In the genomic region with DNA sequence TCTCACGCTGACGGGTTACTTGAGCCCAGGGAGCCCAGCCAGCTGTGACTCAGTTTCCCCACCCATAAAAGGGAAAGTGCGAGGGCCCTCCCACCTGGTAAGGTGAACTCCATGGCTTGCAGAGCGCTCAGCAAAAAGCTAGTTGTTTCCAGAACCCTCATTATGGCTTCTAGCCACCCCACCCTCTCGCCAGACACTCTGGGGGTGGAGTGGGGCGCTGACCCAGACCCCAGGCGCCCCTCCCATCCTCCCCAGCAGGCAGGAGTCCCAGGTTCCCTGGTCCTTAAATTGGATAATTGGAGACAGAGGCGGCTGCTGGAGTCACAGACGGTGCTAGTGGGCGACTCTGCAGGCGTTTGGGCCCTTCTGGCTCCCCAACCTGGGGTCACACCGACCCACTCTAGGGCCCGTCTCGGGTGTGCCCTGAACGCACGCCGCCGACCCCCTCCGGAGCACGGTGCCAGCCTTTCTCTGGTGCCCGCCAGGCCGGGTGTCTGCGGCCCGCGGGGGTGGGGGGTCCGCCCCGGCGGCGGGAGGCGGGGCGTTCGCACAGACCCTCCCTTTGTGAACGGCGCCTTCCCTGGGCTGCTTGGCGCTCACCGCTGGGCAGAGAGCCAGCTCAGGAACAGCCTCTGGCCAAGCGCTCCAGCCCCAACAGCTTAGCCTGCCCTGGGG, we compare ENCODE assay signal across 7 mouse cellular contexts. TPM values are rescaled to one million over a fixed set of nuclear protein-coding genes. Genes with fewer than 3 reads are reported as not detected.
DNase-seq lines count a peak whose midpoint lies in the region; ATAC-seq and TF ChIP-seq lines count a peak whose summit lies in the region.

No protein-coding gene starts in this region.

- peak; percentile 15; the same call in 1 of the 2 replicates for ATAC-seq in limb, embryonic 11.5 days (ENCODE audit: insufficient number of reproducible peaks, low FRiP score, low TSS enrichment, low read depth)
- ATAC-seq in midbrain, embryonic 13.5 days, result peak; percentile 58

- peak overlapping the region; percentile 18 for H3K4me3 ChIP-seq in ES-Bruce4 (ENCODE audit: low read depth, low read length)
- peak overlapping the region; percentile 50 for H3K4me3 ChIP-seq in hindbrain, embryonic 10.5 days
- peak overlapping the region; percentile 28 for H3K4me3 ChIP-seq in limb, embryonic 11.5 days (ENCODE audit: low read depth, low read length)
- peak overlapping the region; percentile 23 for H3K4me3 ChIP-seq in midbrain, embryonic 13.5 days (replicated peaks)

- H3K9ac ChIP-seq in ES-Bruce4 (ENCODE audit: low read depth, poor library complexity, severe bottlenecking), result no peak overlapping the region
- H3K9ac ChIP-seq in limb, embryonic 11.5 days (ENCODE audit: low read length), result peak overlapping the region; percentile 53
- H3K9ac ChIP-seq in midbrain, embryonic 13.5 days (replicated peaks), result peak overlapping the region; percentile 32; the same call in 1 of the 2 replicates

- no peaks in the 10 kb centered on the region for H3K27me3 ChIP-seq in ES-Bruce4 (ENCODE audit: control insufficient read depth, insufficient read depth, low read length, poor library complexity, severe bottlenecking)
- H3K27me3 ChIP-seq in hindbrain, embryonic 10.5 days (ENCODE audit: insufficient read depth, poor library complexity, severe bottlenecking), result peaks cover 98% of the 10 kb centered on the region
- peaks cover 33% of the 10 kb centered on the region for H3K27me3 ChIP-seq in limb, embryonic 11.5 days (ENCODE audit: control insufficient read depth, insufficient read depth, low read length)
- H3K27me3 ChIP-seq in midbrain, embryonic 13.5 days, result peaks cover 94% of the 10 kb centered on the region

- TF ChIP-seq CTCF in ES-Bruce4 (IDR thresholded peaks at IDR 0.05; ENCODE audit: low read depth, low read length), result no peak

- no peak for TF ChIP-seq POLR2A in ES-Bruce4 (IDR thresholded peaks at IDR 0.05; ENCODE audit: insufficient read depth, low read length)

- WGBS in hindbrain, embryonic 10.5 days, result 3% methylated on average over 37 of the region's 37 CpGs
- 1% methylated on average over 37 of the region's 37 CpGs for WGBS in limb, embryonic 11.5 days
- 2% methylated on average over 37 of the region's 37 CpGs for WGBS in midbrain, embryonic 13.5 days

- TF ChIP-seq EP300 in ES-Bruce4 (IDR thresholded peaks at IDR 0.05; ENCODE audit: insufficient read depth, low read depth, low read length), result no peak

- no peaks in the 10 kb centered on the region for H3K9me3 ChIP-seq in ES-Bruce4 (replicated peaks; ENCODE audit: control insufficient read depth, insufficient read depth, low read length, poor library complexity, severe bottlenecking)
- H3K9me3 ChIP-seq in hindbrain, embryonic 10.5 days, result no peaks in the 10 kb centered on the region
- no peaks in the 10 kb centered on the region for H3K9me3 ChIP-seq in limb, embryonic 11.5 days (ENCODE audit: control insufficient read depth, low read length)
- H3K9me3 ChIP-seq in midbrain, embryonic 13.5 days, result no peaks in the 10 kb centered on the region

- no peak overlapping the region for H3K27ac ChIP-seq in ES-Bruce4 (ENCODE audit: insufficient read depth, low read length)
- H3K27ac ChIP-seq in hindbrain, embryonic 10.5 days, result peak overlapping the region; percentile 81
- H3K27ac ChIP-seq in limb, embryonic 11.5 days (replicated peaks; ENCODE audit: low read depth, low read length), result peak overlapping the region; percentile 79
- peak overlapping the region; percentile 56; the same call in 1 of the 2 replicates for H3K27ac ChIP-seq in midbrain, embryonic 13.5 days

- peak overlapping the region; percentile 62 for H3K4me2 ChIP-seq in limb, embryonic 11.5 days (ENCODE audit: low read depth, severe bottlenecking)
- H3K4me2 ChIP-seq in midbrain, embryonic 13.5 days (replicated peaks), result peak overlapping the region; percentile 48

- H3K36me3 ChIP-seq in ES-Bruce4 (ENCODE audit: control insufficient read depth, insufficient read depth, low read length, poor library complexity, severe bottlenecking), result peaks cover 5% of the 10 kb centered on the region
- no peaks in the 10 kb centered on the region for H3K36me3 ChIP-seq in hindbrain, embryonic 10.5 days
- H3K36me3 ChIP-seq in limb, embryonic 11.5 days (ENCODE audit: control insufficient read depth, insufficient read depth, low read length), result no peaks in the 10 kb centered on the region
- no peaks in the 10 kb centered on the region for H3K36me3 ChIP-seq in midbrain, embryonic 13.5 days

- peaks cover 23% of the 10 kb centered on the region for H3K4me1 ChIP-seq in ES-Bruce4 (ENCODE audit: control insufficient read depth, insufficient read depth, low read length)
- H3K4me1 ChIP-seq in hindbrain, embryonic 10.5 days (replicated peaks), result peaks cover 97% of the 10 kb centered on the region
- H3K4me1 ChIP-seq in limb, embryonic 11.5 days (ENCODE audit: control insufficient read depth, insufficient read depth, low read length), result peaks cover 85% of the 10 kb centered on the region
- H3K4me1 ChIP-seq in midbrain, embryonic 13.5 days (replicated peaks), result peaks cover 78% of the 10 kb centered on the region

- DNase-seq in 3T3-L1 (ENCODE audit: low read depth, low spot score), result peak; percentile 60
- peak; percentile 85 for DNase-seq in fibroblast of lung, adult 2 months (ENCODE audit: low read depth)
- DNase-seq in hindbrain, embryonic 10.5 days (ENCODE audit: low spot score), result peak; percentile 61
- DNase-seq in limb, embryonic 11.5 days (ENCODE audit: low spot score), result peak; percentile 82
- no peak for DNase-seq in spleen, postnatal 14 days (ENCODE audit: low spot score in 2 of 2)

RNA-seq across cellular contexts. Expression of a gene that starts 6.4 kb away (rescaled TPM):
- 80.7 and 86.3 TPM in 2 replicates for polyA plus RNA-seq in ES-Bruce4 (2011; ENCODE audit: insufficient read depth, insufficient read length, low read depth, missing spikeins)
- polyA plus RNA-seq in hindbrain, embryonic 10.5 days (2016; fragmentation: Nextera tagmentation; extraction: Ambion mirVana), result 9.8 and 11.8 TPM in 2 replicates
- polyA plus RNA-seq in limb, embryonic 11.5 days (2014; fragmentation: Nextera tagmentation; extraction: Ambion mirVana), result 10.9 and 12.3 TPM in 2 replicates
- polyA plus RNA-seq in midbrain, embryonic 13.5 days (2015; fragmentation: Nextera tagmentation; extraction: Ambion mirVana), result 4.0 and 4.9 TPM in 2 replicates

RNA-seq across cellular contexts. Expression of a gene that starts 18.2 kb away (rescaled TPM):
- 25.9 and 28.2 TPM in 2 replicates for polyA plus RNA-seq in ES-Bruce4 (2011; ENCODE audit: insufficient read depth, insufficient read length, low read depth, missing spikeins)
- 65.8 and 78.4 TPM in 2 replicates for polyA plus RNA-seq in hindbrain, embryonic 10.5 days (2016; fragmentation: Nextera tagmentation; extraction: Ambion mirVana)
- 23.3 and 26.7 TPM in 2 replicates for polyA plus RNA-seq in limb, embryonic 11.5 days (2014; fragmentation: Nextera tagmentation; extraction: Ambion mirVana)
- polyA plus RNA-seq in midbrain, embryonic 13.5 days (2015; fragmentation: Nextera tagmentation; extraction: Ambion mirVana), result 46.9 and 48.2 TPM in 2 replicates

RNA-seq across cellular contexts. Expression of a gene that starts 35.5 kb away (rescaled TPM):
- polyA plus RNA-seq in ES-Bruce4 (2011; ENCODE audit: insufficient read depth, insufficient read length, low read depth, missing spikeins), result 135 and 146 TPM in 2 replicates
- polyA plus RNA-seq in hindbrain, embryonic 10.5 days (2016; fragmentation: Nextera tagmentation; extraction: Ambion mirVana), result 374 and 391 TPM in 2 replicates
- polyA plus RNA-seq in limb, embryonic 11.5 days (2014; fragmentation: Nextera tagmentation; extraction: Ambion mirVana), result 336 and 355 TPM in 2 replicates
- 331 TPM in 2 replicates for polyA plus RNA-seq in midbrain, embryonic 13.5 days (2015; fragmentation: Nextera tagmentation; extraction: Ambion mirVana)

Comparison
In these comparisons a context has a peak if more than half of its experiments do, and no peak if none do; other contexts are left out.
1. DNase-seq: peak in 3T3-L1 (single experiment), fibroblast of lung, adult 2 months (single experiment), hindbrain, embryonic 10.5 days (single experiment) and limb, embryonic 11.5 days (single experiment); none in spleen, postnatal 14 days (0 of 2).
2. Peak in every context shown above with its lines, with median percentiles within 50 percentile points of each other: H3K4me3 ChIP-seq.